Mouse (Mus musculus) spleen, adult 2 months (tissue): ENCODE measurements around the gene Cnksr1.

Experiments used
- CTCF ChIP-seq: fragments of 200-500 bp; IDR thresholded peaks from 2 replicates; pipeline ENCODE4 v1.5.1; 2011; ENCODE audit warnings: mild to moderate bottlenecking, inconsistent platforms; ENCODE audit not compliant: insufficient read depth, insufficient read length, insufficient replicate concordance; ENCODE audit errors: extremely low read depth
- POLR2A ChIP-seq: fragments of 200-500 bp; IDR thresholded peaks from 2 replicates; pipeline ENCODE4 v1.6.1; 2011; ENCODE audit warnings: low read depth, low read length, inconsistent platforms

DNA sequence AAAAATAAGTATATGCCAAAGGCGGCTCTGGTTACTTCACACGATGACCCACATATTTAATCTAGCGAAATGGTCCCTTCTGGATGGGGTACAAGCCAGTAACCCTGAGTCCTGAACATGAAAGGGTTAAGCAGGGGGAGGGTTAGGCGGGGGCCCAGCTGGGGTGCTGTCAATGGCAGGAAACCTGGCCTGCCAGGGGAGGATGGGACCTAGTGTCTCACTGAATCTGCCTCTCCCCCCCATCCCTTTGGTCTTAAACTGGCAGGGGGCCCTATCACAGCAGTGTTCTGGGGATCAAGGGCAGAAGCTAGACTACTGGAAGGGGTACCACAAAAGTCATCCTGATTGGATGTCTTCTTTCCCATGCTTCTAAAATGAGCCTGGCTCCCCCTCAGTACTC is 17.7 kb upstream of the Cnksr1 start:
- TF ChIP-seq CTCF (no peak), POLR2A (no peak)
